Mouse (Mus musculus): ENCODE results near the gene Col7a1.

Gene Col7a1

GRCm38 (mm10) chr9:109021428-109021827 lies 68.0 kb downstream of the Col7a1 start:
- no peak for DNase-seq (ENCODE audit: low spot score)

- DNase-seq (ENCODE audit: low spot score), result no peak
Measured at GRCm38 (mm10) chr9:109022866-109023685, 69.7 kb downstream of the Col7a1 start.

GRCm38 (mm10) chr9:109027521-109027920 lies 74.1 kb downstream of the Col7a1 start:
- no peak for DNase-seq (ENCODE audit: low spot score)

- DNase-seq (ENCODE audit: low spot score), result no peak
Measured at GRCm38 (mm10) chr9:109028421-109028820, 75.0 kb downstream of the Col7a1 start.

- no peak for DNase-seq (ENCODE audit: low spot score)
Measured at GRCm38 (mm10) chr9:109028919-109029318, 75.5 kb downstream of the Col7a1 start.

GRCm38 (mm10) chr9:109030312-109030711 lies 76.9 kb downstream of the Col7a1 start:
- DNase-seq (ENCODE audit: low spot score), result no peak

- DNase-seq (ENCODE audit: low spot score), result no peak
Measured at GRCm38 (mm10) chr9:109031001-109031400, 77.6 kb downstream of the Col7a1 start.

- DNase-seq (ENCODE audit: low spot score), result no peak
Measured at GRCm38 (mm10) chr9:109031686-109032085, 78.3 kb downstream of the Col7a1 start.

GRCm38 (mm10) chr9:109032435-109032834 lies 79.0 kb downstream of the Col7a1 start:
- no peak for DNase-seq (ENCODE audit: low spot score)

Data from yolk sac, embryonic 10.5 days (tissue).